Mouse (Mus musculus) thymus, postnatal 14 days (tissue): ENCODE results near the gene Shkbp1.

Source experiments
- DNase-seq: peaks from one replicate; pipeline ENCODE4 v3.0.0; 2021

The Shkbp1 gene

GRCm38 (mm10) chr7:27308821-27309549 lies 46.8 kb downstream of the Shkbp1 start:
- DNase-seq = no peak

GRCm38 (mm10) chr7:27307551-27307950 lies 48.3 kb downstream of the Shkbp1 start:
- no peak for DNase-seq

- peak; percentile 44 for DNase-seq
Observed at GRCm38 (mm10) chr7:27306161-27307160, 49.4 kb downstream of the Shkbp1 start.

- DNase-seq = no peak
Observed at GRCm38 (mm10) chr7:27305091-27305730, 50.6 kb downstream of the Shkbp1 start.

DNA sequence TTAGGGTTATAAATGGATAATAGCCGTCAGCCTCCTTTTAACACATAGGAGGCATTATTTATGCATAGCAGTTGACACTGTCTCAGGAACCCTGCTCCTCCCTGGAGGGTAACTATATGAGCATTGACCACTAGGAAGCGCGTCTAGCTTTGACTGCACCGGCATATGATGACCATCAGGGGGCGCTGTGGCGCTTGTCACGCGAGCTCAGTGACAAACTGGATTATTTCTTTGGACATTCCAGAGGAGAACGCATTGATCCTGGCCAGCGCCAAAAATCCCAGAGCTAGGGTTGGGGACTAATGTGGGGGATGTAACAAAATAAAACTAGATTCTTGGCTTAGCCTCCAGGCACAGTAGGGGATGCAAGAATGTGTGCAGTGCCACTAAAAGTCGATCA lies 53.6 kb downstream of the Shkbp1 start:
- peak; percentile 62 for DNase-seq

GRCm38 (mm10) chr7:27300801-27301200 lies 55.0 kb downstream of the Shkbp1 start:
- DNase-seq = no peak

DNA sequence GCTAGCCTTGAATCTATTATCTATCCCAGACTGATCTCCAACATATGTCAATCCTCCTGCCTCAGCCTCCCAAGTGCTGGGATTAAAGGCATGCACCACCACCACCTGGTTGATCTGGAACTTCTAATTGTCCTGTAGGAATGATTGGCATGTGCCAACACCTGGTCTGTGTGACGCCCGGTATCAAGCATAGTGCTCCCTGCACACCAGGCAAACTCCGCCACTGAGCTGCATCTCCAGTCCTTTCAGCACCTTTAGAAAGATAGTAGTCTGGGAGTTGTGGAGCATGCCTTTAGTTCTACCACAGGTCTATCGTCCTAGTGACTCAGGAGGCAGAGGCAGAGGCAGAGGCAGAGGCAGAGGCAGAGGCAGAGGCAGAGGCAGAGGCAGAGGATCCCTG lies 55.5 kb downstream of the Shkbp1 start:
- DNase-seq = no peak

DNA sequence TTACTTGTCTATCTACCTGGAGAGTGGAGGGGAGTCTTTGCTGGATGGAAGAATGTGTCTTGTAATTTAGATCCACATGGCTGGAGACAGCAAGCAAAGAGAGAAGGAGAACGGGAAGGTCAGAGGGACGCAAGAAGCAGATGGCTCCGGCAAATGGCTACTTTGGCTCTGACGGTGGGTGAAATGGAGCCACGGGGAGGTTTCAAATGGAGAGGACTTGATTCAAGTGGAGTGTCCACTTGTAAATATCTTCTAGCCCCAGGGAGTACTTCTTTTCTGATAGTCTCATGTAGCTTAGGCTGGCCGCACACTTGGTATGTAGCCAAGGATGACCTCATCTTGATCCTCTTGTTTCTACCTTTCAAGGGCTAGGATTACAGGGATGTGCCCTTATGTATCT lies 57.0 kb downstream of the Shkbp1 start:
- no peak for DNase-seq

DNA sequence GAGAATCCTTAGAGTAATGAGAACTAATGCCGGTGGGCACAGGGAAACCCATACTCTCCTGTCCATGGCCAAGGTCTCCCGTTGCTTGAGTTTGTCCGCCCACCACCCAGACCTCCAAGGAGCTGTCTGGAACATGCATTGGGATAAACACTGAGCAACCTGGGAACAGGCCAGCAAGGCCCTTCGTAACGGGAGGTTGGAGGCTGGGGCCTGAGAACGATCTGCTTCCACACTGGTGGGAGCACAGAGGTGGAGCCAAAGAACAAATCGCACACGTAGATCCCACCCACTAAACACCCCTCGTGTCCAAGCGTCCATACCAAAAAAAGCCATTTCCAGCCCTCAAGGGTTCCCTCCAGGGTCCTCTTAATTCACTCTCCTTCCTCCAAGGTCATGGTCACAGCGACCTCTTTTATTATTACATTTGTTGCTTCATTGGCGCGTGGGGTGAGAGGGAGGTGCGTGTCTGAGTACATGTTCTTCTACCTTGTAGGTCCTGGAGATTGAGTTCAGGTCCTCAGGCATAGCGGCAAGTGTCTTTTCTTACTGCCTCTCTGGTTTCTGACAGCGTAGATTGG lies 57.7 kb downstream of the Shkbp1 start:
- DNase-seq = no peak

DNA sequence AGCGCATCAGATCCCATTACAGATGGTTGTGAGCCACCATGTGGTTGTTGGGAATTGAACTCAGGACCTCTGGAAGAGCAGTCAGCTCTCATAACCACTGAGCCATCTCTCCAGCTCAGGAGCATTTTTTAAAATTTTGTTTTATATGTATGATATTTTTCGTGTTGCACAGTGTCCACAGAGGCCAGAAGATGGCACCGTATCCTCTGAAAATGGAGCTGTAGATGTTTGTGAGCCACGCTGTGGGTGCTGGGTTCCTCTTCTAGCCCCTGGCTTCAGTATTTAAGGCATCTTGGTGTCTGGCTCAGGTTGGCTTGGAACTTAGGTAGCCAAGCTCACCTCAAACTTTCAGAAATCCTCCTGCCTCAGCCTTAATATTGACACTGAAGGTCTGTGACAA lies 59.3 kb downstream of the Shkbp1 start:
- no peak for DNase-seq

DNA sequence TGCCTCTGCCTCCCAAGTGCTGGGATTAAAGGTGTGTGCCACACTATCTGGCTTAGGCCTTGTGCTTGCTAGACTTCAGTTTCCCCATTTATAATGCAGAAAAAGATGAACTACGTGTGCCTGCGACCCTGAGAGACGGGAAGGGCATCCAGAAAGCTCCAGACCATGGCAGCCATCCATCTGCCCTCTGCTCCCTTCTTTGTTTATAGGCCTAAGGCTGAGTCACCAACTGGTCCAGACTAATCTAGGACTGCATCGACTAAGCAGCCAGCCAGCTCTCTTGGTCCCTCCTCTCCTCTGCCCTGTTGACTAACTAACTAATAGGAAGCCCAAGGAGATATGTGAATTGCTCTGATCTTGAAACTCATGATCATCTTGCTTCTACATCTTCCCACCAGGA lies 59.9 kb downstream of the Shkbp1 start:
- DNase-seq = no peak
